Mouse (Mus musculus) testis, adult 2 months (tissue): ENCODE measurements around the gene Fhit.

Source experiments
- CTCF ChIP-seq: fragments of 200-500 bp; IDR thresholded peaks from 2 replicates; pipeline ENCODE4 v1.5.1; 2012; ENCODE audit warnings: low read depth, mild to moderate bottlenecking, inconsistent platforms, low read length, moderate library complexity; ENCODE audit not compliant: control insufficient read depth, insufficient read depth, insufficient replicate concordance
- POLR2A ChIP-seq: fragments of 200-500 bp; IDR thresholded peaks from 2 replicates; pipeline ENCODE4 v1.6.1; 2012; ENCODE audit warnings: low read depth, mild to moderate bottlenecking, inconsistent platforms, low read length, moderate library complexity; ENCODE audit not compliant: control insufficient read depth

GRCm38 (mm10) chr14:9529247-9529646 lies 1632.6 kb downstream of the Fhit start:
- TF ChIP-seq POLR2A (no peak), CTCF (no peak)
